Mouse (Mus musculus): Measurements from ENCODE around the gene Capn11. TPM values are rescaled to one million over a fixed set of nuclear protein-coding genes. Genes with fewer than 3 reads are reported as not detected.

Gene Capn11
- total and polyA plus RNA-seq, 2 experiments from 2014 or later = 0.19 to 1.2 TPM

DNA sequence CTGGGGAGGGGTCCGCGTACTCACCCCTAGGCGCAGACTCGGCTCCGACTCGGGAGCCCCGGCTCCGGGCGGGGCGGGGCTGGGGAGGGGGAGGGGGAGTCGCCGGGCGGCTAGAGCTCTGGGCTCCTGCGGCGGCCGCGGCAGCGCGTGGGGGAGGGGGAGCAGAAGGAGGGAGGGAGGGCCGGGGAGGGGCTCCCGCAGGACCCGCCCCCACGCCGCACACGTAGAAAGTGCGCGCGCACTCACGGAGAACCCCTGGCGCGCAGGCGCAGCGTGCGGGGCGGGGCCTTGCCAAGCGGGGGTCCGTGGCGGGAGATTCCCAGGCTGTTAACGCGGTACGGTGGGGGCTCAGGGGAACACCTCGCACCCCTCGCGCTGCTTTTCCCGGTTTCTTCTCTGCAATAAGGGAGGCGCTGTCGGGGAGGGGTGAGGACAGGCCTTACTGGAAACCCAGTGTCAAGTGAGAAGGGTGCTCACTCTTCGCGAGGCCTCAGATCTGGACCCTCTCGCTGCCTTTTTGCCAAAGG lies 27.0 kb upstream of the Capn11 start, which contains the start of gene Mrpl14:
Gene Mrpl14, plus strand, starts transcription at position 230 of the 527 bp plus-strand sequence.
- TF ChIP-seq CTCF (IDR thresholded peaks at IDR 0.05) = peak; percentile 33
- peak within 1 kb of the TSS; percentile 70 for H3K4me3 ChIP-seq (ENCODE audit: low read depth, low read length)
- H3K9me3 ChIP-seq (ENCODE audit: low read length) = no peaks in the 10 kb centered on the region
- ATAC-seq (ENCODE audit: low FRiP score) (peak; percentile 79), DNase-seq (ENCODE audit: low spot score) (peak; percentile 93)
- peak within 1 kb of the TSS; percentile 76 for H3K4me2 ChIP-seq (ENCODE audit: low read depth, low read length, poor library complexity, severe bottlenecking)
- H3K4me1 ChIP-seq (ENCODE audit: insufficient read depth, low read length) = peaks cover 15% of the 10 kb centered on the region
- 1% methylated on average over 34 of the region's 50 CpGs for WGBS
- peak within 1 kb of the TSS; percentile 89 for H3K9ac ChIP-seq (replicated peaks; ENCODE audit: low read length, poor library complexity, severe bottlenecking)
- no peaks in the 10 kb centered on the region for H3K36me3 ChIP-seq (ENCODE audit: insufficient read depth, low read length)
- H3K27ac ChIP-seq (ENCODE audit: low read depth, low read length) = peak within 1 kb of the TSS; percentile 89
- H3K27me3 ChIP-seq (ENCODE audit: insufficient read depth, low read length) = no peaks in the 10 kb centered on the region

DNA sequence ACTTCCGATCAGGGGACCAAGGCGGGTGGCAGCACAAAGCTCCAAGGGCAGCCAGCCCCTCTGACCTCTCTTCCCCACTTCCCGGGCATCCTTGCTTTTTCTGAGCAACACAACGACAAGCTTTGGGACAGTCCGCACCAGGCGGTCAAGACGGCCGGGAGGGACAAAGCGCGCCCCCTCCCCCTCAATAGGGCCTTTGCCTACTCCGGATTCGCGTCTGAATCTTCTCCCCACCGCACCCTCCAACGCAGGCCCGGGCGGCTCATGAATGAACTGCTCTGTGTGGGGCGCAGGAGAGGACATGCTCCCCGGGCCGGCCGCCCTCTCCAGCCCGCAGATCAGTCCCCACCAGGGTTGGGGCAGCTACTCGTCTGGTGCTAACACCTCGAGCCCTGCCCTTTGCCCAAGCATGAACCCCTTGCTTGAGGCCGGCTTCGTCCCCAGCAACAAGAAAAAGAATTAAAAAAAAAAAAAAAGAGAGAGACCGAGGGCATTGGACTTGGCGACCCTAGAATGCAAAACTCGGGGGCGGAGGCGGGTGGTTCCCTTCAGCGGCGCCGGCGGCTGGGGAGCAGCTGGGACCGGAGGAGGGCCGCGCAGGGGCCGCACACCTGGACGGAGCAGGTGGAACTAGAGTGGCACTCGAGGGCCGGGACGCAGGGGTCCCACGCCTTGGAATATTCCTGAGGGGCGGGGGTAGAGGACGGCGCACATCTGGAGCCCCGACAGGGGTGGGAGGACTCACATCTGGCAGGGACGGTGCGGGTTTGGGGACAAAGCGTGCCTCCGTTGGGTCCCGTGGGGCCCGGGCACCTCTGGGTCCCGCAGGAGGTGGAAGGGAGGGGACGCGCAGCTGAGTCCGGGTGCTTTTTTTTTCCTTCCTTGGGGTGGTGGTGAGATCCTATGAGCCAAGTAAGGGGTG lies 26.3 kb upstream of the Capn11 start:
- H3K36me3 ChIP-seq (ENCODE audit: insufficient read depth, low read length) = no peaks in the 10 kb centered on the region
- no peaks in the 10 kb centered on the region for H3K27me3 ChIP-seq (ENCODE audit: insufficient read depth, low read length)
- H3K4me3 ChIP-seq (ENCODE audit: low read depth, low read length) = peak overlapping the region; percentile 70
- peak overlapping the region; percentile 76 for H3K4me2 ChIP-seq (ENCODE audit: low read depth, low read length, poor library complexity, severe bottlenecking)
- no peaks in the 10 kb centered on the region for H3K9me3 ChIP-seq (ENCODE audit: low read length)
- peak; percentile 52 for DNase-seq (ENCODE audit: low spot score)
- peak overlapping the region; percentile 89 for H3K27ac ChIP-seq (ENCODE audit: low read depth, low read length)
- H3K9ac ChIP-seq (replicated peaks; ENCODE audit: low read length, poor library complexity, severe bottlenecking) = peak overlapping the region; percentile 89
- peak; percentile 45 for ATAC-seq (ENCODE audit: low FRiP score)
- H3K4me1 ChIP-seq (ENCODE audit: insufficient read depth, low read length) = peaks cover 15% of the 10 kb centered on the region
- WGBS = under 1% methylated on average over 51 of the region's 58 CpGs
- no peak for TF ChIP-seq CTCF (IDR thresholded peaks at IDR 0.05)

DNA sequence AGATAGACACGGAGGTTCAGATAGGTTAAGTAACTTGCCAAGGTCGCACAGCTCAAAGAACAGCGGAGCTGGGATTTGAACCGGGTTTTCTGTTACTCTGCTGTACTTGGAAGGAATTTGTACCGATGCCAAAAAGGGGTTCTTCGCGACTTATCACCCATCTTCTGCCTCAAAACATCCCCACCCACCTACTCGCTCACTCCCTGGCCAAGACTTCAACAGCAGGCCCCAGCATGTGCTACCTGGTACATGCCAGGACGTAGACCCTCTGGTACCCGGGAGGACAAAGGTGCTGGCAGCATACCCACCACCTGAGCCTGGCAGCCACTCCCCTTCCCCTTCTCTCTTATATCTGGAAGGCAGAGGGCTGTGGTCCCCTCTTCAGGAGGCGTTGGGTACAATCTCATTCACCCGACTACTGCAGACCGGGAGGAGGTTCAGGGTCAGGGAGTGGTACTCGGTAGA lies 25.6 kb upstream of the Capn11 start:
- peak; percentile 26 for DNase-seq (ENCODE audit: low spot score)
- Histone ChIP-seq H3K9me3 (ENCODE audit: low read length) (no peaks in the 10 kb centered on the region), H3K36me3 (ENCODE audit: insufficient read depth, low read length) (0 out of 2 replicates have a peak, but pooled peaks cover 1% of the 10 kb centered on the region), H3K4me2 (ENCODE audit: low read depth, low read length, poor library complexity, severe bottlenecking) (peak overlapping the region; percentile 76), H3K4me3 (ENCODE audit: low read depth, low read length) (peak overlapping the region; percentile 70), H3K4me1 (ENCODE audit: insufficient read depth, low read length) (peaks cover 15% of the 10 kb centered on the region), H3K27me3 (ENCODE audit: insufficient read depth, low read length) (no peaks in the 10 kb centered on the region), H3K9ac (replicated peaks; ENCODE audit: low read length, poor library complexity, severe bottlenecking) (peak overlapping the region; percentile 89), H3K27ac (ENCODE audit: low read depth, low read length) (peak overlapping the region; percentile 89)
- 0 out of 2 replicates have a peak, but pooled peaks have one; percentile 8 for ATAC-seq (ENCODE audit: low FRiP score)
- WGBS = 22% methylated on average over 14 of the region's 14 CpGs
- no peak for TF ChIP-seq CTCF (IDR thresholded peaks at IDR 0.05)

DNA sequence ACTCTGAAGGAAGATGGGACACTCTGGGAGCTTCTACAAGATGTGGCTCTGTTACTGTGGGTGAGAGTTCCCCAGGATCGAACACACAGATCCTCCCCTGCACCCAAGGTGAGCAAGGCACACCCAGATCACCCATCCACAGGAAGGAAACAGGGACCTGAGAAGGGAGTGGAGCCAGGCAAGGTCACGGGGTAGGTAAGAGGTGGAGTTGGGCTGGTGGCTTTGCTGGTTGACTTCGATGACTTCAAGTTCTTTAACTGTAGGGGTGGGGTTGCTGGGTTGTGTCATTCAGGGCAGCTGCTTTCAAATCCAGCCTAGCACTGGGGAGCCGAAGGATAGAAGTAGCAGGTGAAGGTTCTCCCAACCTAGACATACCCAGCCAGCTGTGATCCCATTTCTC lies 23.7 kb upstream of the Capn11 start:
- no peak for DNase-seq (ENCODE audit: low spot score)
- Histone ChIP-seq H3K4me1 (ENCODE audit: insufficient read depth, low read length) (peaks cover 15% of the 10 kb centered on the region), H3K27me3 (ENCODE audit: insufficient read depth, low read length) (no peaks in the 10 kb centered on the region), H3K9me3 (ENCODE audit: low read length) (no peaks in the 10 kb centered on the region), H3K36me3 (ENCODE audit: insufficient read depth, low read length) (peaks cover 17% of the 10 kb centered on the region; the same call in 1 of the 2 replicates), H3K9ac (replicated peaks; ENCODE audit: low read length, poor library complexity, severe bottlenecking) (no peak overlapping the region), H3K27ac (ENCODE audit: low read depth, low read length) (no peak overlapping the region), H3K4me3 (ENCODE audit: low read depth, low read length) (no peak overlapping the region), H3K4me2 (ENCODE audit: low read depth, low read length, poor library complexity, severe bottlenecking) (no peak overlapping the region)
- TF ChIP-seq CTCF (IDR thresholded peaks at IDR 0.05) = no peak
- 92% methylated on average over 4 of the region's 4 CpGs for WGBS
- ATAC-seq (ENCODE audit: low FRiP score) = no peak

DNA sequence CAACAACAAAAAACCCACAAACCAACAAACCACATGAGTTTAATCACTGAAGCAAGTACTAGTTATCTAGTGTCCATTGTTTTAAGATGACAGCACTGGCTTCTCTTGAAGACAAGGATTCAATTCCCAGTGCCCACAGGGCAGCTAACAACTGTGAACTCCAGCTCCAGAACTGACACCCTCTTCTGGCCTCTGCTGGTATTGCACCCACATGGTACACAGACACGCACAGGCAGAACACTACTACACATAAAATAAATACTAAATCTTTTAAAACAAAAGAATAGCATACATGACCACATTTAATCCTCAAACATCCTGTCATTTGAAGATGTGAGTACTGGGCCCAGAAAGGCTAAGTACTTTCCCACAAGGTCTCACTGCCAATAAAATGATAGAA lies 22.5 kb upstream of the Capn11 start:
- Histone ChIP-seq H3K9ac (replicated peaks; ENCODE audit: low read length, poor library complexity, severe bottlenecking) (no peak overlapping the region), H3K9me3 (ENCODE audit: low read length) (no peaks in the 10 kb centered on the region), H3K4me1 (ENCODE audit: insufficient read depth, low read length) (peaks cover 4% of the 10 kb centered on the region; the same call in 1 of the 2 replicates), H3K36me3 (ENCODE audit: insufficient read depth, low read length) (peaks cover 25% of the 10 kb centered on the region), H3K27ac (ENCODE audit: low read depth, low read length) (no peak overlapping the region), H3K4me2 (ENCODE audit: low read depth, low read length, poor library complexity, severe bottlenecking) (no peak overlapping the region), H3K4me3 (ENCODE audit: low read depth, low read length) (no peak overlapping the region), H3K27me3 (ENCODE audit: insufficient read depth, low read length) (no peaks in the 10 kb centered on the region)
- DNase-seq (ENCODE audit: low spot score) (peak; percentile 25), ATAC-seq (ENCODE audit: low FRiP score) (no peak)
- peak; percentile 69 for TF ChIP-seq CTCF (IDR thresholded peaks at IDR 0.05)
- WGBS = 94% methylated on average over 1 of the region's 1 CpGs
